ENCODE assay signal across 8 mouse cellular contexts in the genomic region with DNA sequence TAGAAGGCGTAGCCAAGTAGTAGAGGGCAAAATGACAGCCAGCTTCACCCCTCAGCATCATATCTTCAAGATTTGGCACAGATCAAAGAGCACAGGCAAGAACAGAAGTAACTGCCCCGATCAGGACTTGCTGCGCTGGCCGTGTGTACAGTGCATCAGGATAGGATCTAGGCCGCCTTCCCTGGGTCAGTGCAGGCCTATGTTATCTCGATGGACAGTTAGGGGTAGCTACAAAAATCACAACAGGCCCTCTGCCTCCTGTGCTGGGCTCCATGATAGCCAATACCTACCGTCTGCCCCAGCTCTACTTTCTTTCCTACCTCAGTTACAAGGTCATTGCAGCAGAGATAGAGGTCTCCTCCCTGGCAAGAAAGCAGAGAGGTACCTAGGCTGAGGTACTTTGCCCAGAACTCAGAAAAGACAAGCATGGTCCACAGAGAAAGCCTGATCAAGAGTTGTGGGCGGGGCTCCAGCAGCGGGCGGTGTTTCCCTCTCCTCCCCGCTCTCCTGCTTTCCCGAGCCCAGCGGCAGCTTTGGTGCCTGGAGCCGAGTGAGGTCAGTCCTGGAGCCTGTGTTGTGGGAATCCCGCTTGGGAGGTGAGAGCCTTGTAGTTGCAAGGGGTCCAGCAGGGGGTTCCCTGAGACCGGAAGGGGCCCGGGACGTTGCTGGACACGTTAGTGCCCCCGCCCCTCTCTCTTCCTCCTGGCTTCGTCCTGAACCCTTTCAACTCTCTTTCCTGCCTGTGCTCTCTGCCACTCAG. TPM values are rescaled to one million over a fixed set of nuclear protein-coding genes. Genes with fewer than 3 reads are reported as not detected.
DNase-seq lines count a peak whose midpoint lies in the region; ATAC-seq and TF ChIP-seq lines count a peak whose summit lies in the region.

TSS of gene Tlr5 (plus strand) at position 502 of the 760 bp plus-strand sequence.

- no peak for DNase-seq in layer of hippocampus, adult 2 months (ENCODE audit: low spot score in 2 of 2)
- no peak for DNase-seq in layer of hippocampus, adult 8-10 months (ENCODE audit: low spot score in 2 of 2)
- DNase-seq in forebrain, embryonic 10.5 days (ENCODE audit: extremely low spot score, low spot score): peak; percentile 59
- peak; percentile 65 to 79 for DNase-seq in heart, postnatal 10 days
- peak; percentile 74 for DNase-seq in kidney, postnatal 25 days
- DNase-seq in left cerebral cortex, adult 8-10 months (ENCODE audit: low spot score in 2 of 2): no peak

- WGBS in forebrain, embryonic 10.5 days: 22% methylated on average over 21 of the region's 21 CpGs
- WGBS in stomach, embryonic 16.5 days: 14% methylated on average over 21 of the region's 21 CpGs

- ATAC-seq in megakaryocyte, adult 5-6 weeks (ENCODE audit: poor library complexity, severe bottlenecking): peak; percentile 30
- peak; percentile 54; the same call in 1 of the 2 replicates for ATAC-seq in stomach, embryonic 16.5 days (ENCODE audit: insufficient read depth, low FRiP score)

- H3K4me2 ChIP-seq in stomach, embryonic 16.5 days (ENCODE audit: low read depth, low read length): peak within 1 kb of the TSS; percentile 82

- H3K27me3 ChIP-seq in forebrain, embryonic 10.5 days (ENCODE audit: poor library complexity, severe bottlenecking): peaks cover 67% of the 10 kb centered on the region
- H3K27me3 ChIP-seq in stomach, embryonic 16.5 days (ENCODE audit: control insufficient read depth, insufficient read depth, low read length): no peaks in the 10 kb centered on the region

- H3K36me3 ChIP-seq in forebrain, embryonic 10.5 days (replicated peaks): no peaks in the 10 kb centered on the region
- H3K36me3 ChIP-seq in stomach, embryonic 16.5 days (ENCODE audit: control insufficient read depth, insufficient read depth, low read length): no peaks in the 10 kb centered on the region

- H3K9me3 ChIP-seq in forebrain, embryonic 10.5 days: no peaks in the 10 kb centered on the region
- no peaks in the 10 kb centered on the region for H3K9me3 ChIP-seq in stomach, embryonic 16.5 days (replicated peaks; ENCODE audit: control insufficient read depth, low read length)

- peak within 1 kb of the TSS; percentile 40 for H3K4me3 ChIP-seq in layer of hippocampus, adult 2 months
- peak within 1 kb of the TSS; percentile 57 for H3K4me3 ChIP-seq in forebrain, embryonic 10.5 days
- H3K4me3 ChIP-seq in stomach, embryonic 16.5 days (replicated peaks; ENCODE audit: low read length): peak within 1 kb of the TSS; percentile 54

- H3K9ac ChIP-seq in stomach, embryonic 16.5 days (ENCODE audit: low read length): peak within 1 kb of the TSS; percentile 73

- intact Hi-C loops in heart, postnatal 10 days (cut with DNase I): loop anchor here (5.0 kb wide), 2 partner anchors 157 to 292 kb away; no protein-coding TSS in a partner anchor

- TF ChIP-seq CTCF in layer of hippocampus, adult 2 months (conservative IDR thresholded peaks at IDR 0.05): no peak

- H3K27ac ChIP-seq in layer of hippocampus, adult 2 months: no peak within 1 kb of the TSS
- H3K27ac ChIP-seq in forebrain, embryonic 10.5 days: peak within 1 kb of the TSS; percentile 80
- H3K27ac ChIP-seq in stomach, embryonic 16.5 days (ENCODE audit: low read length): peak within 1 kb of the TSS; percentile 54

- peaks cover 48% of the 10 kb centered on the region for H3K4me1 ChIP-seq in forebrain, embryonic 10.5 days
- H3K4me1 ChIP-seq in stomach, embryonic 16.5 days (ENCODE audit: control insufficient read depth, insufficient read depth, low read length): peaks cover 22% of the 10 kb centered on the region

RNA-seq across cellular contexts. Expression of gene Tlr5, which starts in this region (rescaled TPM):
- under 1 TPM; 0.22 to 0.44 TPM for total RNA-seq in layer of hippocampus, adult 2 months (2021)
- total RNA-seq in layer of hippocampus, adult 8-10 months (2022): under 1 TPM; 0.18 to 0.55 (median 0.38) TPM
- 0.32 and 0.45 TPM in 2 replicates for polyA plus RNA-seq in forebrain, embryonic 10.5 days (2016; fragmentation: Nextera tagmentation; extraction: Ambion mirVana)
- 1 to 10 TPM; 1.2 to 1.7 TPM for total RNA-seq in heart, postnatal 10 days (2021)
- 7.9 and 9.1 TPM in 2 replicates for total RNA-seq in megakaryocyte, adult 5-6 weeks (2015)
- total RNA-seq in megakaryocyte, adult 5-6 weeks (2017): 5.8 and 8.6 TPM in 2 replicates
- 2.5 and 4.0 TPM in 2 replicates for polyA plus RNA-seq in stomach, embryonic 16.5 days (2015; fragmentation: Nextera tagmentation; extraction: Ambion mirVana)
- total RNA-seq in left cerebral cortex, adult 8-10 months (2022): under 1 TPM; 0.16 to 0.94 (median 0.64) TPM

Comparison
In these comparisons a context has a peak if more than half of its experiments do, and no peak if none do; other contexts are left out.
1. Peak in DNase-seq, H3K4me3 ChIP-seq and H3K27ac ChIP-seq in forebrain, embryonic 10.5 days; RNA of the gene not detected or under 1 TPM.
2. DNase-seq: peak in heart, postnatal 10 days (2 of 2) and kidney, postnatal 25 days (2 of 2); none in layer of hippocampus, adult 2 months (0 of 2), layer of hippocampus, adult 8-10 months (0 of 2) and left cerebral cortex, adult 8-10 months (0 of 2).
3. Peak in every context shown above with its lines, with median percentiles within 50 percentile points of each other: H3K4me3 ChIP-seq.